Mouse (Mus musculus) hindbrain, embryonic 15.5 days (tissue): Measurements from ENCODE around the gene 1700092M07Rik. TPM values are rescaled to one million over a fixed set of nuclear protein-coding genes. Genes with fewer than 3 reads are reported as not detected.

Experiments used
- ATAC-seq: fragments of 200-750 bp; cut with Nextera tagmentation; 2 replicates; pipeline ENCODE4 v1.8.0; 2017; ENCODE audit warnings: low read depth, moderate number of reproducible peaks, moderate TSS enrichment; ENCODE audit not compliant: low FRiP score
- H3K27ac ChIP-seq: fragments of 300-500 bp; sonication (generic); replicated peaks from 2 replicates; pipeline ENCODE4 v1.5.1; 2015; ENCODE audit warnings: mild to moderate bottlenecking, inconsistent platforms
- H3K27me3 ChIP-seq: fragments of 300-500 bp; sonication (generic); 2 replicates; pipeline ENCODE4 v1.6.1; 2015; ENCODE audit warnings: control low read depth, inconsistent platforms
- H3K36me3 ChIP-seq: fragments of 300-500 bp; sonication (generic); 2 replicates; pipeline ENCODE4 v1.6.1; 2015; ENCODE audit warnings: control low read depth, inconsistent platforms
- H3K4me1 ChIP-seq: fragments of 300-500 bp; sonication (generic); replicated peaks from 2 replicates; pipeline ENCODE4 v1.6.1; 2015; ENCODE audit warnings: control low read depth, inconsistent platforms
- H3K4me2 ChIP-seq: fragments of 300-500 bp; sonication (generic); 2 replicates; pipeline ENCODE4 v1.6.1; 2015; ENCODE audit warnings: moderate library complexity, mild to moderate bottlenecking, inconsistent platforms
- H3K4me3 ChIP-seq: fragments of 300-500 bp; sonication (generic); 2 replicates; pipeline ENCODE4 v1.5.1; 2015; ENCODE audit warnings: mild to moderate bottlenecking, inconsistent platforms
- H3K9ac ChIP-seq: fragments of 300-500 bp; sonication (generic); 2 replicates; pipeline ENCODE4 v1.6.1; 2015; ENCODE audit warnings: inconsistent platforms
- H3K9me3 ChIP-seq: fragments of 300-500 bp; sonication (generic); 2 replicates; pipeline ENCODE4 v1.6.1; 2016; ENCODE audit warnings: control low read depth, inconsistent platforms
- WGBS: fragments of 180-500 bp; shearing (Covaris S2); methylation state at CpG from one replicate; pipeline ENCODE4 v1.1.7; 2015; 5-methylcytosine and 5-hydroxymethylcytosine counted together
- microRNA-seq: library from miRNA; unstranded; fragments of <30 nt; microRNA quantifications from one replicate; pipeline ENCODE4, GENCODE M21; 2016
- polyA plus RNA-seq: library from polyadenylated mRNA; unstranded; fragments of >200 nt; fragmentation: Nextera tagmentation; extraction: Ambion mirVana; gene quantifications from 2 replicates; pipeline ENCODE4 v1.2.1, GENCODE M21; 2015

1700092M07Rik gene
- polyA plus RNA-seq, 1 experiment from 2014 or later: 1.7 TPM

DNA sequence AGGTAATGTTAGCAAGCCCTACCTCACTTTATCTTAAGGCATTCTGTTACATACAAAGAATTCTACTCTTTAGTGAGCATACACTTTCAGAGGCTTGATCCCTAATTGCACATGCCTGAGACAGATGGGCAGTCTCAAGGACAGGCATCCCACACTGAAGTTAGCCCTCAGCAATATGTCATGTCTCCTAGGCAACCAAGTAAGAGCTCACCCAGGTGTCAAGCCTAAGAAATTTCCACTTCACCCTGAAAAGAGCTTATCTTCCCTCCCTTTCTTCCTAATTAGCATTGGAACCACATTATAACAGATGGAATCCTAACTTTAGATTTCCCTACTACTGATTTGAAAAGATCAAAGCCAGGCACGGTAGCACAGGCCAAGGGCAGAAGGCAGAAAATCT, 48.7 kb downstream of the 1700092M07Rik start:
- Histone ChIP-seq H3K36me3 (peaks cover 24% of the 10 kb centered on the region), H3K4me3 (no peak overlapping the region), H3K4me1 (peaks cover 13% of the 10 kb centered on the region), H3K9me3 (no peaks in the 10 kb centered on the region), H3K27me3 (no peaks in the 10 kb centered on the region), H3K27ac (no peak overlapping the region), H3K4me2 (no peak overlapping the region), H3K9ac (no peak overlapping the region)
- whole genome bisulfite sequencing: 52% methylated on average over 1 of the region's 1 CpGs
- ATAC-seq: no peak

GRCm38 (mm10) chr19:8790171-8790570, 49.7 kb downstream of the 1700092M07Rik start:
- H3K9ac ChIP-seq: no peak overlapping the region
- no peak overlapping the region for H3K27ac ChIP-seq
- H3K4me3 ChIP-seq: no peak overlapping the region
- no peak for ATAC-seq
- peaks cover 9% of the 10 kb centered on the region for H3K4me1 ChIP-seq
- H3K9me3 ChIP-seq: no peaks in the 10 kb centered on the region
- H3K36me3 ChIP-seq: peaks cover 34% of the 10 kb centered on the region
- 85% methylated on average over 7 of the region's 7 CpGs for WGBS
- no peaks in the 10 kb centered on the region for H3K27me3 ChIP-seq
- H3K4me2 ChIP-seq: no peak overlapping the region

Small RNAs within 50 kb of the gene (microRNA-seq; reads per million reads assigned to microRNA genes)
- not detected for gene Mir6992

Other genes starting within 250 kb of the 1700092M07Rik start
- 12.0 and 12.7 TPM in 2 replicates for gene Slc22a8, start 149.5 kb upstream of the 1700092M07Rik start, polyA plus RNA-seq
- gene Slc22a6, start 122.7 kb upstream of the 1700092M07Rik start, polyA plus RNA-seq: 9.6 and 11.9 TPM in 2 replicates
- gene Chrm1, start 76.9 kb upstream of the 1700092M07Rik start, polyA plus RNA-seq: 0.54 and 0.67 TPM in 2 replicates
- gene Slc3a2, start 17.3 kb upstream of the 1700092M07Rik start, polyA plus RNA-seq: 170 and 175 TPM in 2 replicates
- 91.9 and 96.1 TPM in 2 replicates for gene Wdr74, start 4.9 kb upstream of the 1700092M07Rik start, polyA plus RNA-seq
- 113 and 122 TPM in 2 replicates for gene Stx5a, start 695 bp downstream of the 1700092M07Rik start, polyA plus RNA-seq
- gene Nxf1, start 16.4 kb downstream of the 1700092M07Rik start, polyA plus RNA-seq: 142 and 145 TPM in 2 replicates
- gene Tmem223, start 30.3 kb downstream of the 1700092M07Rik start, polyA plus RNA-seq: 213 and 214 TPM in 2 replicates
- 31.6 and 33.1 TPM in 2 replicates for gene Tmem179b, start 33.7 kb downstream of the 1700092M07Rik start, polyA plus RNA-seq
- 30.5 and 32.8 TPM in 2 replicates for gene Taf6l, start 45.7 kb downstream of the 1700092M07Rik start, polyA plus RNA-seq
- 133 and 144 TPM in 2 replicates for gene Polr2g, start 57.9 kb downstream of the 1700092M07Rik start, polyA plus RNA-seq
- 7.8 and 8.6 TPM in 2 replicates for gene Zbtb3, start 61.8 kb downstream of the 1700092M07Rik start, polyA plus RNA-seq
- gene Ttc9c, start 78.6 kb downstream of the 1700092M07Rik start, polyA plus RNA-seq: 56.8 and 58.6 TPM in 2 replicates
- gene Hnrnpul2, start 79.3 kb downstream of the 1700092M07Rik start, polyA plus RNA-seq: 5.4 and 6.5 TPM in 2 replicates
- not detected in 2 replicates for gene AC129217.1, start 89.1 kb downstream of the 1700092M07Rik start, polyA plus RNA-seq
- 101 and 104 TPM in 2 replicates for gene Bscl2, start 96.7 kb downstream of the 1700092M07Rik start, polyA plus RNA-seq
- gene Gng3, start 98.5 kb downstream of the 1700092M07Rik start, polyA plus RNA-seq: 450 and 460 TPM in 2 replicates
- gene Lrrn4cl, start 110.0 kb downstream of the 1700092M07Rik start, polyA plus RNA-seq: 0.61 and 0.92 TPM in 2 replicates
- gene Ubxn1, start 130.8 kb downstream of the 1700092M07Rik start, polyA plus RNA-seq: 141 and 145 TPM in 2 replicates
- 60.2 and 61.5 TPM in 2 replicates for gene Uqcc3, start 140.2 kb downstream of the 1700092M07Rik start, polyA plus RNA-seq
- 43.0 and 45.2 TPM in 2 replicates for gene Lbhd1, start 143.0 kb downstream of the 1700092M07Rik start, polyA plus RNA-seq
- gene Gm49403, start 143.2 kb downstream of the 1700092M07Rik start, polyA plus RNA-seq: not detected in 2 replicates
- 45.3 and 51.6 TPM in 2 replicates for gene 1810009A15Rik, start 148.1 kb downstream of the 1700092M07Rik start, polyA plus RNA-seq
- not detected in 2 replicates for gene Gm49416, start 148.2 kb downstream of the 1700092M07Rik start, polyA plus RNA-seq
- 33.0 and 35.3 TPM in 2 replicates for gene Ints5, start 152.3 kb downstream of the 1700092M07Rik start, polyA plus RNA-seq
- 83.0 and 84.9 TPM in 2 replicates for gene Ganab, start 157.4 kb downstream of the 1700092M07Rik start, polyA plus RNA-seq
- 94.3 and 98.1 TPM in 2 replicates for gene B3gat3, start 179.7 kb downstream of the 1700092M07Rik start, polyA plus RNA-seq
- 2.7 and 3.1 TPM in 2 replicates for gene Rom1, start 188.6 kb downstream of the 1700092M07Rik start, polyA plus RNA-seq
- gene Eml3, start 188.8 kb downstream of the 1700092M07Rik start, polyA plus RNA-seq: 9.9 and 12.8 TPM in 2 replicates
- 103 and 109 TPM in 2 replicates for gene Mta2, start 201.2 kb downstream of the 1700092M07Rik start, polyA plus RNA-seq
- 24.9 and 25.4 TPM in 2 replicates for gene Tut1, start 213.1 kb downstream of the 1700092M07Rik start, polyA plus RNA-seq
- 289 TPM in 2 replicates for gene Eef1g, start 226.3 kb downstream of the 1700092M07Rik start, polyA plus RNA-seq
- 4.6 TPM in 2 replicates for gene Ahnak, start 248.6 kb downstream of the 1700092M07Rik start, polyA plus RNA-seq